23 mouse cellular contexts compared by ENCODE assay signal in the genomic region with DNA sequence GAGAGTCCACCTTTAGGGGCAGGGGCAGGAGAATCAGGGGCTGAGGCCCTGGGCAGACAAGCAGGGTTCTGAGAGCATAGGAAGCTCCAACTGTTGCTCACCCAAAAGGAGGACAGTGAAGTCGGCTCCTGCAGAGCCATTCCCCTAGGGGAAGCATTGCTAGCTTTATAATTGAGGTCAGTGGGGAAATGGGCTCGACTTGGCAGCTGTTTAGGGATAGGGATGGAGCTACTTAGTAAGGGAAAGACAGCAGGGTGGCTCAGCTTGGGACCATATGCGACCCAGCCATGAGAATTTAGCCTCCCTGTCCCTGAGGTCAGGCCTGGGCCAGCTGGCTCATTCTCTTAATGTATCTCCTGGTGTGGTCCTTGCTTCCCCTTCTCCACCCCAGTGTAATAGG. TPM values are rescaled to one million over a fixed set of nuclear protein-coding genes. Genes with fewer than 3 reads are reported as not detected.
DNase-seq lines count a peak whose midpoint lies in the region; ATAC-seq lines count a peak whose summit lies in the region.
"Had no signal": no experiment of that assay in that cellular context is flagged by ENCODE, and none has a peak within 500 bp of the region (broad histone marks: within the 10 kb centered on the region; RNA-seq: fewer than 3 reads in every experiment).

No protein-coding gene starts in this region.

- H3K4me3 ChIP-seq in embryonic facial prominence, embryonic 14.5 days (ENCODE audit: low read depth, low read length), result no peak overlapping the region
- no peak overlapping the region for H3K4me3 ChIP-seq in embryonic facial prominence, embryonic 10.5 days
- H3K4me3 ChIP-seq in hindbrain, embryonic 10.5 days, result no peak overlapping the region
- no peak overlapping the region for H3K4me3 ChIP-seq in hindbrain, embryonic 16.5 days (ENCODE audit: low read length)
- H3K4me3 ChIP-seq: embryonic facial prominence, embryonic 13.5 days; forebrain, embryonic 13.5 days; forebrain, embryonic 15.5 days had no signal

- H3K27me3 ChIP-seq in embryonic facial prominence, embryonic 14.5 days (replicated peaks; ENCODE audit: control insufficient read depth, insufficient read depth, low read length), result no peaks in the 10 kb centered on the region
- H3K27me3 ChIP-seq in embryonic facial prominence, embryonic 10.5 days (replicated peaks; ENCODE audit: low read depth, poor library complexity, severe bottlenecking), result peaks cover 23% of the 10 kb centered on the region
- peaks cover 26% of the 10 kb centered on the region for H3K27me3 ChIP-seq in hindbrain, embryonic 10.5 days (ENCODE audit: insufficient read depth, poor library complexity, severe bottlenecking)
- no peaks in the 10 kb centered on the region for H3K27me3 ChIP-seq in hindbrain, embryonic 16.5 days (replicated peaks; ENCODE audit: control insufficient read depth, insufficient read depth, low read length)
- H3K27me3 ChIP-seq: forebrain, embryonic 13.5 days; forebrain, embryonic 15.5 days had no signal

- no peaks in the 10 kb centered on the region for H3K36me3 ChIP-seq in embryonic facial prominence, embryonic 14.5 days (ENCODE audit: control insufficient read depth, insufficient read depth, low read length)
- no peaks in the 10 kb centered on the region for H3K36me3 ChIP-seq in embryonic facial prominence, embryonic 10.5 days (replicated peaks)
- H3K36me3 ChIP-seq in hindbrain, embryonic 10.5 days, result peaks cover 9% of the 10 kb centered on the region
- H3K36me3 ChIP-seq in hindbrain, embryonic 16.5 days (ENCODE audit: control insufficient read depth, insufficient read depth, low read length), result peaks cover 7% of the 10 kb centered on the region; the same call in 1 of the 2 replicates
- H3K36me3 ChIP-seq: embryonic facial prominence, embryonic 13.5 days; G1E had no signal

- no peak overlapping the region for H3K27ac ChIP-seq in embryonic facial prominence, embryonic 14.5 days (replicated peaks; ENCODE audit: low read depth, low read length)
- no peak overlapping the region for H3K27ac ChIP-seq in embryonic facial prominence, embryonic 10.5 days (replicated peaks)
- H3K27ac ChIP-seq in hindbrain, embryonic 10.5 days, result 0 out of 2 replicates have a peak overlapping the region, but pooled peaks have one; percentile 54
- no peak overlapping the region for H3K27ac ChIP-seq in hindbrain, embryonic 16.5 days (ENCODE audit: low read depth, low read length)
- H3K27ac ChIP-seq: embryonic facial prominence, embryonic 13.5 days; forebrain, embryonic 13.5 days; forebrain, embryonic 15.5 days had no signal

- H3K4me2 ChIP-seq in embryonic facial prominence, embryonic 14.5 days (ENCODE audit: low read depth, low read length), result no peak overlapping the region
- H3K4me2 ChIP-seq in hindbrain, embryonic 16.5 days (ENCODE audit: low read length), result no peak overlapping the region
- H3K4me2 ChIP-seq: embryonic facial prominence, embryonic 13.5 days; forebrain, embryonic 13.5 days; forebrain, embryonic 15.5 days had no signal

- peak; percentile 22 for DNase-seq in embryonic facial prominence, embryonic 14.5 days (ENCODE audit: low spot score)
- DNase-seq in embryonic facial prominence, embryonic 10.5 days (ENCODE audit: low spot score), result no peak
- DNase-seq in hindbrain, embryonic 10.5 days (ENCODE audit: low spot score), result no peak
- peak; percentile 72 for DNase-seq in retina, postnatal 1 day
- no peak for DNase-seq in cerebellum, adult 8-10 months
- DNase-seq: adrenal gland, adult 8-10 months; adrenal gland, postnatal 14 days; adrenal gland, postnatal 36 days; B cell, adult 2 months; cerebellum, adult 11-12 months; cerebellum, adult 2 months; cerebellum, adult 9-11 months; cerebellum, postnatal 14 days; cerebellum, postnatal 36 days; forebrain, postnatal 0 days had no signal

- no peak overlapping the region for H3K9ac ChIP-seq in embryonic facial prominence, embryonic 14.5 days (ENCODE audit: low read depth, low read length)
- H3K9ac ChIP-seq in hindbrain, embryonic 16.5 days (ENCODE audit: low read depth, low read length), result no peak overlapping the region
- H3K9ac ChIP-seq: embryonic facial prominence, embryonic 13.5 days; forebrain, embryonic 13.5 days; forebrain, embryonic 15.5 days; forebrain, postnatal 0 days had no signal

- WGBS in embryonic facial prominence, embryonic 14.5 days, result 39% methylated on average over 3 of the region's 3 CpGs
- WGBS in embryonic facial prominence, embryonic 10.5 days, result 39% methylated on average over 3 of the region's 3 CpGs
- whole genome bisulfite sequencing in hindbrain, embryonic 10.5 days, result 32% methylated on average over 3 of the region's 3 CpGs
- WGBS in hindbrain, embryonic 16.5 days, result 31% methylated on average over 3 of the region's 3 CpGs

- peaks cover 5% of the 10 kb centered on the region for H3K4me1 ChIP-seq in embryonic facial prominence, embryonic 14.5 days (ENCODE audit: control insufficient read depth, insufficient read depth, low read length)
- peaks cover 54% of the 10 kb centered on the region for H3K4me1 ChIP-seq in embryonic facial prominence, embryonic 10.5 days
- peaks cover 65% of the 10 kb centered on the region for H3K4me1 ChIP-seq in hindbrain, embryonic 10.5 days (replicated peaks)
- peaks cover 3% of the 10 kb centered on the region for H3K4me1 ChIP-seq in hindbrain, embryonic 16.5 days (ENCODE audit: control insufficient read depth, insufficient read depth, low read depth, low read length)

- 0 out of 2 replicates have a peak, but pooled peaks have one; percentile 12 for ATAC-seq in embryonic facial prominence, embryonic 14.5 days (ENCODE audit: low read depth)
- ATAC-seq in hindbrain, embryonic 16.5 days, result no peak
- ATAC-seq: activated CD4-positive, CD25-positive, alpha-beta regulatory T cell, adult 4 months; CD4-positive, CD25-positive, alpha-beta regulatory T cell, adult 4 months; forebrain, embryonic 13.5 days; forebrain, embryonic 15.5 days; forebrain, postnatal 0 days; Patski had no signal

- no peaks in the 10 kb centered on the region for H3K9me3 ChIP-seq in embryonic facial prominence, embryonic 14.5 days (ENCODE audit: control insufficient read depth, low read length)
- H3K9me3 ChIP-seq in embryonic facial prominence, embryonic 10.5 days, result no peaks in the 10 kb centered on the region
- H3K9me3 ChIP-seq in hindbrain, embryonic 10.5 days, result no peaks in the 10 kb centered on the region
- H3K9me3 ChIP-seq in hindbrain, embryonic 16.5 days (ENCODE audit: control insufficient read depth, low read length), result no peaks in the 10 kb centered on the region
- H3K9me3 ChIP-seq: embryonic facial prominence, embryonic 13.5 days; forebrain, embryonic 13.5 days; forebrain, embryonic 15.5 days; G1E had no signal

RNA-seq across cellular contexts. Expression of a gene that starts 31.7 kb away (rescaled TPM):
- polyA plus RNA-seq in embryonic facial prominence, embryonic 14.5 days (2014; fragmentation: Nextera tagmentation; extraction: Ambion mirVana), result 0.26 and 0.42 TPM in 2 replicates
- 0.20 and 0.25 TPM in 2 replicates for polyA plus RNA-seq in embryonic facial prominence, embryonic 10.5 days (2016; fragmentation: Nextera tagmentation; extraction: Ambion mirVana)
- 0.70 and 1.1 TPM in 2 replicates for polyA plus RNA-seq in hindbrain, embryonic 10.5 days (2016; fragmentation: Nextera tagmentation; extraction: Ambion mirVana)
- polyA plus RNA-seq in hindbrain, embryonic 16.5 days (2015; fragmentation: Nextera tagmentation; extraction: Ambion mirVana), result 2.8 and 3.5 TPM in 2 replicates
- polyA plus RNA-seq: activated CD4-positive, CD25-positive, alpha-beta regulatory T cell, adult 4 months; CD4-positive, CD25-positive, alpha-beta regulatory T cell, adult 4 months; G1E had no signal

Comparison
In these comparisons a context has a peak if more than half of its experiments do, and no peak if none do; other contexts are left out.
1. DNase-seq: peak in embryonic facial prominence, embryonic 14.5 days (single experiment) and retina, postnatal 1 day (single experiment); none in embryonic facial prominence, embryonic 10.5 days (single experiment), hindbrain, embryonic 10.5 days (single experiment) and cerebellum, adult 8-10 months (single experiment).